Comparison of ENCODE assay signal across 20 mouse cellular contexts in the genomic region with DNA sequence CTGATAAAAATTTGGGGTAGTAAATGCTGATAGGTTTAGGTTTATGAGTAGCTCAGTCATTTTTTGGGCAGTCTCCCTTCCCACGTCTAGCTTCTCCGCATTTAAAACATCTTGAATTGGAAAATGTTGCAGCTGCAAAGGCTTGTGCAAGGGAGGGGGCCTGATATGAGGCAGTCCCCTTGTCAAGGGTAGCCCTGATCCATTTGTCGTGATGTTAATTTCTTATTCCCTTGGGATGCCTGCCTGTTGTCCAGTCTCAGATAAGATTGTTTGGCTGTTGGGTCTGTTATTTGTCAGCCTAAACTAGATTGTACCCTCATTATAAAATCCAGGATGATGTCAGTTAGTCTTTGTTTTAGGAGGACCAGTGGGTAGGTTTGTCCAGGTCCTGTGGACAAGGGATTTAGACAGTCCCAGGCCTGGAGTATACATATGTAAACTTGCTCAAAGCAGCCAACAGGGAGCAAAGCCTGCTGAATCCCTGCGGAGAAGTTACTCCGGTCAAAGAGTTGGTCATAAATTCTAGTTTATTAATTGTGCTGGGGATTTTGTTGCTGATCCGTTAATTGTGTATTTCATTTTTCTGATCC.
"Had no signal": no experiment of that assay in that cellular context is flagged by ENCODE, and none has a peak within 500 bp of the region (broad histone marks: within the 10 kb centered on the region; RNA-seq: fewer than 3 reads in every experiment).

No protein-coding gene starts in this region.

- H3K9me3 ChIP-seq: kidney, embryonic 15.5 days; liver, embryonic 13.5 days; neural tube, embryonic 13.5 days; stomach, embryonic 15.5 days had no signal

- H3K36me3 ChIP-seq: kidney, embryonic 15.5 days; liver, embryonic 13.5 days; neural tube, embryonic 13.5 days; stomach, embryonic 15.5 days had no signal

- H3K27ac ChIP-seq: kidney, embryonic 15.5 days; left cerebral cortex, adult 2 months; liver, embryonic 13.5 days; neural tube, embryonic 13.5 days; stomach, embryonic 15.5 days had no signal

- H3K4me2 ChIP-seq: kidney, embryonic 15.5 days; liver, embryonic 13.5 days; neural tube, embryonic 13.5 days; stomach, embryonic 15.5 days had no signal

- DNase-seq: kidney, adult 11 months; kidney, adult 8-10 months; kidney, postnatal 10 days; kidney, postnatal 36 days; layer of hippocampus, postnatal 36 days; liver, embryonic 13.5 days; lung, adult 2 months; lung, postnatal 14 days; lung, postnatal 4 days; retina, postnatal 1 day; right cerebral cortex, postnatal 25 days; spleen, adult 18-20 months; thymus, adult 2 months; thymus, postnatal 14 days; thymus, postnatal 4 days had no signal

- H3K27me3 ChIP-seq: kidney, embryonic 15.5 days; liver, embryonic 13.5 days; neural tube, embryonic 13.5 days; stomach, embryonic 15.5 days had no signal

- H3K9ac ChIP-seq: kidney, embryonic 15.5 days; liver, embryonic 13.5 days; neural tube, embryonic 13.5 days; stomach, embryonic 15.5 days had no signal

- H3K4me3 ChIP-seq: kidney, embryonic 15.5 days; left cerebral cortex, adult 2 months; liver, embryonic 13.5 days; myocyte; neural tube, embryonic 13.5 days; stomach, embryonic 15.5 days had no signal

- H3K4me1 ChIP-seq: kidney, embryonic 15.5 days; liver, embryonic 13.5 days; neural tube, embryonic 13.5 days; stomach, embryonic 15.5 days had no signal
